Mouse (Mus musculus): ENCODE data around the gene Gm49661. TPM values are rescaled to one million over a fixed set of nuclear protein-coding genes. Genes with fewer than 3 reads are reported as not detected.

The Gm49661 gene
- 3.3 and 6.8 TPM in 2 replicates for polyA plus RNA-seq (2012; rRNA removed)

GRCm38 (mm10) chr8:84969241-84970134 lies at the start of gene Gm49661, which contains the start of the genes Prdx2 and Rnaseh2a:
TSS of gene Gm49661 (minus strand) at chr8:84969433.
TSS of gene Prdx2 (plus strand) at chr8:84969587.
TSS of gene Rnaseh2a (minus strand) at chr8:84969767.
- DNase-seq (ENCODE audit: low read depth), result no peak

DNA sequence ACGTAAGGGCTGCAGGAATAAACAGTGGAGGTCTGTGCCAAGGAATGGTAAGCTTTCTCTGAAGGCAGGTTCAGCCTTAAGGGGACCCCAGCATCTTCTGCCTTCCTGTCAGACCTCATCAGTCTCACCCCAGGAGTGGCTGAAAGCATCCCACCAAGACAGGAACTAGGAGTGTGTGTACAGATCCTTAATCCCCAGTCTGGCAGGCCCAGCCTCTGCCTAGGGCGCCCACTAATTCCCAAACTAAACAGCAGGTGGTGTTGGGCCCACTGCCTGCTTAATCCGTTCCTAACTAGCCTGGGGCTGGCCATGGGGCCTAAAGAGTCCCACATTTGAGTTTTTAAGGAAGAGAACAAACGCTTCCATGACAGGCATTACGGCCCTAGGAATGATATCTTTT lies 48.0 kb upstream of the Gm49661 start:
- no peak for DNase-seq (ENCODE audit: low read depth)

DNA sequence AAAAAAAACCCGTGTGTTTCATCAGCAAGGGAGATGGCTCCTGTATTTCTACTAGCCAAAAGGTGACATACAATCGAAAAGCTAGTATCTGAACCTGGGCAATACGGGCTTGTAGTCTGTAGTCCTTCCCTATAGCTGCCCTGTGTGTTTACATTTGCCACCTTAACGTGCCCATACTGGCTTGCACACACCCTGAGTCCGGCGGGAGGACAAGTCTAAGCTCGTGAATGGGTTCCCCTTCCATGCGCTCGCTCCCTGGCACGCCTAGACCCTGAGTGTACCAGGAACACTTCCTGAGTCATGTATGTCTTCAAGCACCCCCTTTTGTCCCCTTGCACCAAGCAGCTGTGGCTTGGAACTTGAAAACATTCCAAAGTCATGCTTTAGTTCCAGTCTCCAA lies 47.5 kb upstream of the Gm49661 start:
- no peak for DNase-seq (ENCODE audit: low read depth)

- DNase-seq (ENCODE audit: low read depth), result no peak
Measured at GRCm38 (mm10) chr8:85014431-85014830, 45.2 kb upstream of the Gm49661 start, which contains the start of gene Best2. TSS of gene Best2 (minus strand) at chr8:85014531.

DNA sequence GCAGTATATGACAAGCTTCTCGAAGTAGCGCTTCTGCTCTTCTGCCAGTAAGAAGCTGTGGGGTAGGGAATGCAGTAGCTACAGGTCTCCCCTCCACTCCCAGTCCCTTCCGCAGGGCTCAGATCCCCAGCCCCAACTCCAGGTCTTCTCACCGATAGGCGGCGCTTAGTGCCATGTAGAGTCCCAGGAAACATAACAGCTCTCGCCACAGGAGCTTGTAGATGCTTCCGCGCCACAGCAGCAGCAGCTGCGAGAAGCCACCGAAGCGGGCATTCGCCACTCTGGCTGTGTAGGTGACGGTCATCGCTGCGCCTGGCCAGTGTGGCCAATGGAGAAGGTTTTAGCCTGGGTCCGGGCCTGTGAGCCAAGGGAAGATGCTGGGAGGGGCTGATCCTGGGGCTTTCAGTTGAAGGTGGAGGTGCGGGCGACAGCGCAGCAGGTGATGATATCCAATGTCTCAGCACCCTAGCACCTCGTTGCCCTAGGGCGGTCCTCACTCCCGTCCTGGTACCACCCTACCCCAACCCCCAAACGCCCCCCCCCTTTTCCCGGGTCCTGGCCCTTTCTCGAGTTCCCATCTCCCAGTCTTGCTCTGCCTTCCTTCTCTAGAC lies 44.1 kb upstream of the Gm49661 start:
- DNase-seq (ENCODE audit: low read depth), result no peak

GRCm38 (mm10) chr8:85011242-85011641 lies 42.0 kb upstream of the Gm49661 start:
- no peak for DNase-seq (ENCODE audit: low read depth)

- no peak for DNase-seq (ENCODE audit: low read depth)
Measured at GRCm38 (mm10) chr8:85007686-85008085, 38.5 kb upstream of the Gm49661 start.

DNA sequence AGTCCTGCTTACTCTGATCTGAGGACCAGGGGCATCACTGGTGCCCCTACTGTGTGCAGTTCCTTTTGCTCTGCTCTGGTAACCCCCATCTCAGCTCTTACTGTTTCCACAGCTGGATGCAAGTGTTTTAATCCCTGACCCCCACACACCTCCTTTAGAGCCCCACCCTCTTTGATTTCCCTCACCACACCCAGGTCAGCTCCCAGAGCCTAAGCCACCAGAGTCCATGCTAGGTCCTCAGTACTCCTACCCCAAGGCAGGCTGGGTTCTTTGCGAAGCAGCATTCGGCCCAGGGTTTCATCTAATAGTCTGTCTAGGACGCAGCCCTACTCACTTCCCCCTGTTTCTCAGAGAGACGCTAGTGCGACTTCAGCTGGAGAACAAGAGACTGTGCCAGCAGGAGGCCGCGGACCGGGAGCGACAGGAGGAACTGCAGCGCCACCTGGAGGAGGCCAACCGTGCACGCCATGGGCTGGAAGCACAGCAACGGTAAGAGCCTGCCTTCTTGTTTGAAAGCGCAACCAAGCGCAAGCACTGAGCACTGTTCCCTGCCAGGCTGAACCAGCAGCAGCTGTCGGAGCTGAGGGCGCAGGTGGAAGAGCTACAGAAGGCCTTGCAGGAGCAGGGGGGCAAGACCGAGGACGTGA lies 28.5 kb upstream of the Gm49661 start:
- DNase-seq (ENCODE audit: low read depth), result no peak

DNA sequence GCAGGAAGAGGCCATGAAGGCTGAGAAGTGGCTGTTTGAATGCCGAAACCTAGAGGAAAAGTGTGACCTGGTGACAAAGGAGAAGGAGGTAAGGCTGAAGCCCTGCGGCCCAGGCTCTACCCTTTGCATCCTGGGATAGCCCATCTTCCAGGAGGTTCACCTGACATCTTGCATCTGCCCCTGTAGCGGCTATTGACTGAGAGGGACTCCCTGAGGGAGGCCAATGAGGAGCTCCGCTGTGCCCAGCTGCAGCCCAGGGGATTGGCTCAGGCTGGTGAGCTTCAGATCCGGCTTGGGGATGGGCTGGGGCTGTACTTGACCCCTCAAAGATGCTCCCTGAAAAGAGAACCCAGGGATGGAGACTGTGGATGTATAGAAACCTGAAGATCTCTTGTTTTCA lies 27.7 kb upstream of the Gm49661 start:
- DNase-seq (ENCODE audit: low read depth), result no peak

GRCm38 (mm10) chr8:84995680-84996079 lies 26.4 kb upstream of the Gm49661 start:
- DNase-seq (ENCODE audit: low read depth), result no peak

DNA sequence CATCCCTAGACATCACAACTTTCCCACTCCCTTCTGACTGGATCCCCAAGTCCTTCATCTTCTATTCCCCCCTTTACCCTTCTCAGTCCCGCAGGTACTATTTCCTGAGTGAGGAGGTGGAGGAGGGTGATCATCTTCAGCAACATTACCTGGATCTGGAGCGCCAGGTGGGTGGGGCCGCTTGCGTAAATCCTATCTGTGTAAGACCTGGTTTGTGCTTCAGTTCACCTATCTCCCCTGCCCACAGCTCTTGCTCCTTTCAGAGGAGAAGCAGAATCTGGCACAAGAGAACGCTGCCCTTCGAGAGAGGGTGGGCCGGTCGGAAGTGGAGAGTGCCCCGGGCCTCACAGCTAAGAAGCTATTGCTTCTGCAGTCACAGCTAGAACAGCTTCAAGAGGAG lies 25.1 kb upstream of the Gm49661 start:
- DNase-seq (ENCODE audit: low read depth), result no peak

DNA sequence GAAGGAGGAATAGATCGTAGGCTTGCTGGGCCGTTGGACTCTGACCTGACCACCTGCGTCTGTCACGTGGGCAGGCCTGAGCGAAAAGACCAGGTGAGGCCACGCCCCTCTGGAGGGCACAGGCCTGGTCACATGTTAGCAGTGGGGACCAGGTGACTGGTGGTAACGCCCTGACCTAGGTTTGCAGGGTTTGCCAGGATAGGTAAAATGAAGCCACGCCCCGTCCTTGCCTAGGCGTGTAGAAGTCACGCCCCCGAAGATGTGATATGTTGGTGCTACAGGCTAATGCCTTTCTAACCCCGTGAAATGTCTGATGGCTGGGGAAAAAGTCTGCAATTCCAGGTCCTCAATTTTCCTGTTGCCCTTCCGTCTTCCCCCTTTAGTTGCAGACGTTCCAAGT lies 21.6 kb upstream of the Gm49661 start:
- no peak for DNase-seq (ENCODE audit: low read depth)

DNA sequence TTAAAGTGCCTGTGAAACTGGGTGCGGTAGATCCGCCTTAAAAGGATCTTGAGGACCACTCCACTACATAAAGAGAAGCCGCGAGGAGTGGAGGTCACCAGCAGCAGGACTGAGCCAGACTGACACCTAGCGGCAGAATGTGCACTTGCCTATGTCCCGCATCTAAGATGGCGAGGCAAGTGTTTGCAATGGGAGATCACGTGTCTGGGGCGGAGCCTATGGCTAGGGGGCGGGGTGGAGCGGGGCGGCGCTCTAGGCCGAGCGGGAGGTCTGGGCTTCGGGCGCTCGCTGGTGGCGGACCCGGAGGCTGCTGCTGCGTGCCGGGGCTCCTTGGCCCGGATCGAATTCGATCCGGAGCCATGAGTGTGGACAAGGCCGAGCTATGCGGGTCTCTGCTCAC lies 21.1 kb upstream of the Gm49661 start, which contains the start of gene Hook2:
Hook2 (plus strand) TSS at position 255 of the 400 bp plus-strand sequence.
- DNase-seq (ENCODE audit: low read depth), result no peak

DNA sequence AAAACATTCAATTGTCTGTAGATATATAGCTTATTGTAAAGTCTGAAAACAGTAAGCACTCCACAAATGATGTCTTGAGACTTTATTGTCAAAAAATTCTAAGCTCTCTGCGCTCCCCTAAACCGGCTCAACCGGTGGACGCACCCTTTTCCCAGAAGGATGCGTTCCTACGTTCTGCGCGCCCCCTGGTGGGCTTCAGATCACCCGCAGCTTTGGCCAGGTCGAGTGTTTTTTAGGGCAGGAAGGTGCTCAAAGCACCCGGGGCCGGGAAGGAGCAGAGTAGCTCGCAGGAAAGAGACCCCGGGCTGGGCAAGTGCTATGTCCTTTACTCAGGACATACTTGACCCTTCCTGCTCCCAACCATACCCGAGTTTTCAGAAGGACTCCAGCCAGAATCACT lies 20.6 kb upstream of the Gm49661 start:
- no peak for DNase-seq (ENCODE audit: low read depth)

GRCm38 (mm10) chr8:84989311-84989731 lies 20.1 kb upstream of the Gm49661 start:
- DNase-seq (ENCODE audit: low read depth), result no peak

DNA sequence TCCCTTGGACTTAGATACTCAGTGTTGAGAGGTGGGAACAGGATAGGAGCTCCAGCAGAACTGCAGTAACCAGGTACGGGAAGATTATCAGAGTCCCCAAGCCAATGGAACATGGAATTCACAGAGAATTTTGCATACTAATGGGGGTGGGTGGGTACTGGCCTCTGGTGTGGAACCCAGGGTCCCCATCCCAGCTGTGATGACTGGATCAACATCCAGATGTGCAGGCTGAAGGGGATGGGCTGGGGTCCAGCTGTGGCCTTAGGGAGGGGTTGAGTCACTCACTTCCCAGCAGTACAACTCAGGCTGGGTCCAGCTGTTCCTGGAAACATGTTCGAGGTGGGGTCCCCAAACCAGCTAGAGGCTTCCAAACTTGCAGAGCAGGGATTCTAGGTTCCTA lies 18.7 kb upstream of the Gm49661 start:
- no peak for DNase-seq (ENCODE audit: low read depth)

DNA sequence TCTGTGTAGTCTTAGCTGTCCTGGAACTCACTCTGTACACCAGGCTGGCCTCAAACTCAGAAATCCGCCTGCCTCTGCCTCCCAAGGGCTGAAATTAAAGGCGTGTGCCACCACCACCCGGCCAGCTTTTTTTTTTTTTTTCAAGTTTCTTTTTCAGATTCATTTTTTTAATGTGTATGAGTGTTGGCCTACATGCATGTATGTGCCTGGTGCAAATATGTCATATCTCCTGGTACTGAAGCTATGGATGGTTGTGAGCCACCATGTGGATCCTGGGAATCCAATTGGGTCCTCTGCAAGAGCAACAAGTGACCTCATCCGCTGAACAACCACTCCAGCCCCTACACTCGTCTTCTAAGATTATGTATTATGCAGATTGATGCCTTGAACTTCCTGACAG lies 18.2 kb upstream of the Gm49661 start:
- DNase-seq (ENCODE audit: low read depth), result no peak

- DNase-seq (ENCODE audit: low read depth), result no peak
Measured at GRCm38 (mm10) chr8:84986379-84986945, 17.2 kb upstream of the Gm49661 start.

GRCm38 (mm10) chr8:84985684-84986378 lies 16.6 kb upstream of the Gm49661 start:
- no peak for DNase-seq (ENCODE audit: low read depth)

DNA sequence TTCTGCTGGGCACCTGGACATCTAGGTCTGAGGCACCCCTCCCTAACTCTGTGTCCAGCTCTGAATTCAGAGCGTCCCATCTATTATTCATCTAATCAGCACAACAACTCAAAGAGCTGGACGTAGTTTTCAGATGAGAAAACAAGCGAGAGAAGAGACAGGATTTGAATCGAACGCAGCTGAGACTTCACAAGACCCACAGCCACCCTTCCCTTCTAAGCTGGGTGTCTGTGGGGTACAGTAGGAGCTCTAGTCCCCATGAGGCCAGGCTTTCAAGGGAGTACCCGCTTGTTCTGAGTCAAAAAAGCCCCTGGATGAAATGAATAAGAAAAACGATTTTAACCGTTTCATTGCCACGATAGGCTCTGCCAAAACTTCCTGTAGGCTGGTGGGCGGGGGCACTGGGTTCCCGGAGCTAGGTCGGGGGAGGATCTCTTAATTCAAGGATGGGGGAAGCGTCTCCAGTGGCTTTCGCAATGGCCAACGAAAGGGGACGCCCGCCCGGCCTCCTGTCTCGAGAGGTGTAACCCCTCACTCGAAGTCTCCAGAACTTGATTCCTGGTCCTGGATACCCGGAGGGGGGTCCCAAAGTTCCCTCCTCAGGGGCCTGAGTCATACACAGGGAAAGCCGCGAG lies 15.9 kb upstream of the Gm49661 start:
- no peak for DNase-seq (ENCODE audit: low read depth)
